Mouse (Mus musculus): ENCODE results near the gene Heg1.

- no peak for TF ChIP-seq CTCF (conservative IDR thresholded peaks at IDR 0.05; ENCODE audit: insufficient read depth, insufficient read length, low read depth, low read length)
- no peak for TF ChIP-seq POLR2A (IDR thresholded peaks at IDR 0.05; ENCODE audit: low read depth, low read length)
Observed at GRCm38 (mm10) chr16:33793846-33794791, 109.9 kb downstream of the Heg1 start, which contains the start of gene Muc13.
